Mouse (Mus musculus) neural tube, embryonic 12.5 days (tissue): Measurements from ENCODE around the gene Npas2. TPM values are rescaled to one million over a fixed set of nuclear protein-coding genes. Genes with fewer than 3 reads are reported as not detected.

ENCODE experiments used
- ATAC-seq: fragments of 200-750 bp; cut with Nextera tagmentation; 2 replicates; pipeline ENCODE4 v1.8.0; 2017; ENCODE audit warnings: low read depth, mild to moderate bottlenecking, moderate TSS enrichment, moderate library complexity; ENCODE audit not compliant: low FRiP score
- H3K27ac ChIP-seq: fragments of 300-500 bp; sonication (generic); 2 replicates; pipeline ENCODE4 v1.5.1; 2016
- H3K27me3 ChIP-seq: fragments of 300-500 bp; sonication (generic); replicated peaks from 2 replicates; pipeline ENCODE4 v1.6.1; 2016; ENCODE audit warnings: mild to moderate bottlenecking
- H3K36me3 ChIP-seq: fragments of 300-500 bp; sonication (generic); 2 replicates; pipeline ENCODE4 v1.6.1; 2016; ENCODE audit warnings: mild to moderate bottlenecking
- H3K4me1 ChIP-seq: fragments of 300-500 bp; sonication (generic); 2 replicates; pipeline ENCODE4 v1.6.1; 2016
- H3K4me2 ChIP-seq: fragments of 300-500 bp; sonication (generic); replicated peaks from 2 replicates; pipeline ENCODE4 v1.6.1; 2016; ENCODE audit warnings: mild to moderate bottlenecking
- H3K4me3 ChIP-seq: fragments of 300-500 bp; sonication (generic); 2 replicates; pipeline ENCODE4 v1.5.1; 2016
- H3K9ac ChIP-seq: fragments of 300-500 bp; sonication (generic); 2 replicates; pipeline ENCODE4 v1.6.1; 2016; ENCODE audit warnings: mild to moderate bottlenecking
- H3K9me3 ChIP-seq: fragments of 300-500 bp; sonication (generic); 2 replicates; pipeline ENCODE4 v1.6.1; 2016; ENCODE audit warnings: mild to moderate bottlenecking
- WGBS: fragments of 180-500 bp; shearing (Covaris S2); methylation state at CpG from one replicate; pipeline ENCODE4 v1.1.7; 2016; 5-methylcytosine and 5-hydroxymethylcytosine counted together
- polyA plus RNA-seq: library from polyadenylated mRNA; unstranded; fragments of >200 nt; fragmentation: Nextera tagmentation; extraction: Ambion mirVana; gene quantifications from 2 replicates; pipeline ENCODE4 v1.2.1, GENCODE M21; 2016

Gene Npas2
- polyA plus RNA-seq, 1 experiment from 2014 or later: 0.08 TPM

DNA sequence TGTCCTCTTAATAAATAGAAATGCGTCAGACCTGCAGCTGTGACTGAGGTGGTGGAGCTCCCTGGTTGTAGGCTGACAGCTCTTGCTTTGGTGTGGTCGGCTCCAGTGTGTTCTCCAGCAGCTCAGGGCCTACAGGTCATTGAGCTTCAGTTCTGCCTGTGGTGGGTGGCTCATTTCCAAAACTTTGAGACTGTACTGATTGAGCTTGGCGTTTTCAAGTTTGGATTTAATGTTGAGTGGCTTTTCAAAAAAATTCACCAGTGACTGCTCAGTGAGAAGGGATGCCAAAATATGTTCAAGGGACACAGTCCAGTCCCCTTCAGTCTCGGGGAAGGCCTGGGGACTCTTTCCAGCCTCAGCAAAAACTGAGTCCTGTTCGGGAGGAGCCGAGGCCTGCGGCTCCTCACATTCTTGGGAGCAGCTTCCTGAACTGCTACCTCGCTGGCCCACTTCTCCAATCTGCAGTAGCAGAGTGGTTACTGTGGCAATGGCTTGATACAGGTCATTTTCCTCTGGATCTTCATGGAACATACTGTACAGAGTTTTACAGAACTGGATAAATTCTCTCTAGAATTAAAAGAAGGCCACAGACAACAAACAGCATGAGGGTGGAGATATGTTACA, 178.8 kb downstream of the Npas2 start:
- H3K27me3 ChIP-seq: no peaks in the 10 kb centered on the region

DNA sequence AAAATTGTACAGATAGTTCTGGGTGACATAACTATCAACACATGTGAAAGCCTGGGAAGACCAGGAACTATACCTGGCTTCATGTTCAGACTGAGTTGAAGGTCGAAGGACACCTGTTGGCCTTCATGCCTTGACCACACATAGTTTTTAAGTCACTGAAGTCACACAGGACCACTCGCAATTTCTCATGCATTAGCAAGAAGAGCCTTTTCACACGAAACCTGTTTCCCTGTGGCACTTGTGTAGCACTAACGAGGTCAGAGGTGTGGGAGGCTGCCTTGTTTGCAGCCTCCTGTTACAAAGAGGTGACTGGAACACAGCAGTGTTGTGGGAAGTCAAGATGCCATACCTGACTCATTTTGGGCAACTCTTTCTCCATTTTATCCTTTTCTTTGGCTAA, 179.8 kb downstream of the Npas2 start:
- H3K36me3 ChIP-seq: peaks cover 54% of the 10 kb centered on the region
- 72% methylated on average over 4 of the region's 4 CpGs for WGBS

More for the DNA sequence above, 178.8 kb downstream of the Npas2 start:
- Histone ChIP-seq H3K27ac (no peak overlapping the region), H3K4me2 (no peak overlapping the region), H3K9ac (no peak overlapping the region), H3K4me3 (no peak overlapping the region), H3K4me1 (peaks cover 14% of the 10 kb centered on the region), H3K9me3 (no peaks in the 10 kb centered on the region), H3K36me3 (peaks cover 54% of the 10 kb centered on the region)
- ATAC-seq: no peak
- WGBS: 87% methylated on average over 8 of the region's 8 CpGs

DNA sequence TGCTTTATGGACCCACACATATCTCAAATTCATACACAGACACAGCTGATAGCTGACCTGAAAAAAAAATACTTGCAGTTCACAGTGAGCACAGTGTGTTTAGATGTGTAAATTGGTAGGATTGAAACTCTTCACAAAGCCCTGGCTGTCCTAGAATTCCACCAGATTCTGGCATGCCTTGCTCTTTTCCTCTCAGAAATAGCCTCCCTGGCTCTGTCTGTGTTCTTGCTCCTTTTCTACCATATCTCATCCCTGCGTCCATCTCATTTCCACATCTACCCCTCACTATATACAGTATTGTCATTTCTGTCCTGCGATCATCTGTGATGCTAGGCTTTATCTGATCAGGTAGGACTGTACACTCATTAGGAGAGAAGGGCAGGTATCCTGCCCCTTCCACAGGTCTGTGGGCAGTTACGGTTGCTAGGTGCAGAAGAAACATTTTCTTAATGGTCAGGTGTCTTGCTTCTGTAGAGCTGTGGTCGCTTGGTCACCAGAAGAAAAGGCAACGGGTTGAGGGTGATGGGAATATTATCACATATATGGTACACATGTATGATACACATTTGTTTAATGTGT, 180.8 kb downstream of the Npas2 start:
- WGBS: 91% methylated on average over 5 of the region's 5 CpGs
- Histone ChIP-seq H3K9me3 (no peaks in the 10 kb centered on the region), H3K4me2 (no peak overlapping the region), H3K4me3 (no peak overlapping the region), H3K4me1 (peaks cover 6% of the 10 kb centered on the region), H3K27me3 (no peaks in the 10 kb centered on the region), H3K9ac (no peak overlapping the region), H3K36me3 (peaks cover 54% of the 10 kb centered on the region), H3K27ac (no peak overlapping the region)
- no peak for ATAC-seq

More for the DNA sequence above, 179.8 kb downstream of the Npas2 start:
- Histone ChIP-seq H3K27ac (no peak overlapping the region), H3K4me3 (no peak overlapping the region), H3K27me3 (no peaks in the 10 kb centered on the region), H3K9ac (no peak overlapping the region), H3K9me3 (no peaks in the 10 kb centered on the region), H3K4me1 (peaks cover 14% of the 10 kb centered on the region), H3K4me2 (no peak overlapping the region)
- ATAC-seq: no peak

DNA sequence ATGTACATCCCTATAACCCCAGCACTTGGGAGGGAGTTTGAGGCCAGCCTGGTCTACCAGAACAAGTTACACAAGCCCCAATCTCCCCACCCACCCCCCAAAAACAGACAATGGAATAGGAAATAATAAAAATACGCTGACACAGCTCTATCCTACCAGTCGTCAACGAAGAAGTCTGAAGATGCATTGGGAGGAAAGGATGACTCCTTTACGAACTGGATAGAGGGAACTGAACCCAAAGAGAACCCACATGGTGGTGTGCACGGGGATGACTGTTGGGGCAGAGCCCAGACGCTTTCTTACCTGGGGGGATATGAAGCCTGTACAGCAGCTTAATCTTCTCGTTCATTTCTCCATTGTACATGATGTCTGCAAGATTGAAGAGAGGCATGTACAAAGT, 182.6 kb downstream of the Npas2 start:
- no peak overlapping the region for H3K9ac ChIP-seq
- WGBS: 91% methylated on average over 7 of the region's 7 CpGs
- peaks cover 37% of the 10 kb centered on the region for H3K36me3 ChIP-seq
- H3K4me3 ChIP-seq: no peak overlapping the region
- no peaks in the 10 kb centered on the region for H3K9me3 ChIP-seq
- H3K4me1 ChIP-seq: no peaks in the 10 kb centered on the region
- no peak overlapping the region for H3K4me2 ChIP-seq
- no peak for ATAC-seq
- H3K27ac ChIP-seq: no peak overlapping the region
- no peaks in the 10 kb centered on the region for H3K27me3 ChIP-seq

DNA sequence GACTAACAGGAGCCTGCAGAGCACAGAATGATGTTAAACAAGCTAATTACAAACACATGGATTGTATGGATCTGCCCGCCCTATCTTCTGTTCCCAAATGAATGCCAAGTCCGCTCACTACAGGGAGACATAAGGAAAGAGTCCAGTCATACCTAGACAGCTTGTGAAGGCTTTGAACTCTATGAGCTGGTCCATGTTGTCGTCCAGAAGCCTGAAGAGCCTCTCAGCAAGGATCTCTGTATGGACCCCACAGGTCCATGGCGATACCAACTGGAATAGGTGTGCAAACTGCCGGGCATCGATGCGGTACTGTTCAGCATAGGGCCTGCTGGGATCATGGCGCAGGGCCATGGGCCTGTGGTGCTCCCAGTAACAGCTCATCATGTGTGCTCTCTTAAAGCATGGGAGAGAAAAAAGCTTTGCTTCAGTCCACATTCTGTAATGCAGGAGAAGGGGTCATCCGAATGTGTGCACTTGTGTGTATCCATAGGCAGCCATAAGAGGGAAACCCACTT, 183.3 kb downstream of the Npas2 start:
- H3K4me2 ChIP-seq: no peak overlapping the region
- WGBS: 94% methylated on average over 9 of the region's 9 CpGs
- H3K36me3 ChIP-seq: peaks cover 31% of the 10 kb centered on the region
- no peaks in the 10 kb centered on the region for H3K27me3 ChIP-seq
- no peak overlapping the region for H3K4me3 ChIP-seq
- no peak overlapping the region for H3K27ac ChIP-seq
- no peak overlapping the region for H3K9ac ChIP-seq
- ATAC-seq: no peak
- no peaks in the 10 kb centered on the region for H3K4me1 ChIP-seq
- no peaks in the 10 kb centered on the region for H3K9me3 ChIP-seq

DNA sequence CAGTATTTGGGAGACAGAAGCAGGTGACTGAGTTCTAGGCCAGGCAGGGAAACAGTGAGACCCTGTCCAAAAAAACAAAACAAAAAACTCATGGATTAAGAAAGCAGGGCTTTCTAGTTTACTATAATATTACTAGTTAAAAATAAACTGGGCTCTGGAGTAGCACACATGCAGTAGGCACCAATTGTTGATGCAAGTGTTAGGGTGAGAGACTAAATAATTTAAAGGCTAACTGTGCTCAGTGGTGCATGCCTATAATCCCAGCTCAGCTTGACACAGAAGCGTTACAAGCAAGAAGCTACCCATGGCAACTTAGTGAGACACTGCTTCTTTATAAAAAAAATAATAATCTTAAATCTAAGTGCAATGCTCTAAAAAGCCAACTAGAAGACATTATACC, 185.0 kb downstream of the Npas2 start:
- H3K9me3 ChIP-seq: no peaks in the 10 kb centered on the region
- H3K27me3 ChIP-seq: no peaks in the 10 kb centered on the region
- no peak overlapping the region for H3K9ac ChIP-seq
- no peak overlapping the region for H3K27ac ChIP-seq
- no peak for ATAC-seq
- no peaks in the 10 kb centered on the region for H3K4me1 ChIP-seq
- peaks cover 14% of the 10 kb centered on the region for H3K36me3 ChIP-seq
- H3K4me2 ChIP-seq: no peak overlapping the region
- 80% methylated on average over 1 of the region's 1 CpGs for WGBS
- H3K4me3 ChIP-seq: no peak overlapping the region

DNA sequence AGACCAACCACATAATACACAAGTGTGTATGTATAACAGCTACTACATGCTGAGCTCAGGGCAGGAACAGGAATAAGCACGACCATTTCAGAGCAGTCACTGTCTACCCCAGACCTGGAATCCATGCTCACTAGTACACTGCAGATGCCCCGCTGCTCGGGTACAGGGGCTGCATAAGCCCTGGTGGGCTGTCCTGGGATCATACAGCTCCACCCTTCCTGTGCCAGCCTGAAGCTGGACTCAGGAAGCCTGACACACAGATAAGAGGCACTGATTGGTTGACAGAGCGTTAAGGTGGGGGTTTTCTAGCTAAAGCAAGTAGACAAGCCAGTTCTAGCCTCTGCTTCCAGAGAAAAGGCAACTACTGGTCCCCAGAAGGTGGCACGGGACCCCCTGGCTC, 185.5 kb downstream of the Npas2 start:
- H3K9ac ChIP-seq: no peak overlapping the region
- H3K36me3 ChIP-seq: peaks cover 9% of the 10 kb centered on the region
- no peaks in the 10 kb centered on the region for H3K27me3 ChIP-seq
- H3K9me3 ChIP-seq: no peaks in the 10 kb centered on the region
- no peak overlapping the region for H3K4me2 ChIP-seq
- H3K4me3 ChIP-seq: no peak overlapping the region
- H3K4me1 ChIP-seq: no peaks in the 10 kb centered on the region
- 78% methylated on average over 5 of the region's 5 CpGs for WGBS
- ATAC-seq: no peak
- no peak overlapping the region for H3K27ac ChIP-seq

DNA sequence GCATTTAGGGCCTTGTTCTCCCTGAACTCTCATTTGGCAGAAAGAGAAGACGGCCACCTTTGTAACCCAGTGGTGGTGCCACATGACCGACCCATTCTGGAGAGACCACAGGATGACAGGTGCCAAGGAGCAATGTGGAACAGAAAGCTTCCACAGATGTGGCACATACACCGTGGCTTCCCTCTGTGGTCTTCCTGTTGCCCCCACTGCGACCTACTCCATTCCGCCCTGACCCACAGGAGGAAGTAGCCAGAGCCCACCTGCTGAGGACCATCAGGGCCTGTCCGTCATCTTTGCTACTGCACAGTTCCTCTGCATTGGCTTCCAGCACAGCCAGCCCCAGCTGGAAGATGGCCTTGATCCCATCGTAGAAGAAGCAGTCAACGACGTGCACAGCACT, 187.5 kb downstream of the Npas2 start:
- H3K9me3 ChIP-seq: no peaks in the 10 kb centered on the region
- 84% methylated on average over 9 of the region's 9 CpGs for WGBS

DNA sequence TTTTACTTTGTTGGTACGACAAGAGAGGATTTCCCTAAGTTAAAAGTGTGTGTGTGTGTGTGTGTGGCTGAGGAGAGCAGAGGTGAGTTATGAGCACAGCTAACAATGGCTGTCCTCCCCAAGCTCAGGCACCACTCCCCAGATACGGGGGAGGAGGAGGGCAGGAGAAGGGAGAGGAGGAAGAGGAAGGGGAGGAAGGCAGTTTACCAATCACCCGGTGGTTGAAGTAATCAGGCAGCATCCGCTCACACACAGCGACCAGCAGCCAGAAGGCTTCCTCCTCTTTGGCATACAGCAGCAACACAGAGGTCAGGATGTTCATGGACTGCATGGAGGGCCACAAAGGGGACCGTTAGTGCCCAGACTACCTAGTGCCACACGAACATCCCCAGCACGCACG, 191.4 kb downstream of the Npas2 start:
- no peak for ATAC-seq
- Histone ChIP-seq H3K4me1 (no peaks in the 10 kb centered on the region), H3K27me3 (no peaks in the 10 kb centered on the region), H3K9ac (no peak overlapping the region), H3K4me3 (no peak overlapping the region), H3K36me3 (no peaks in the 10 kb centered on the region), H3K4me2 (no peak overlapping the region), H3K27ac (no peak overlapping the region), H3K9me3 (no peaks in the 10 kb centered on the region)
- 89% methylated on average over 9 of the region's 9 CpGs for WGBS

More for the DNA sequence above, 187.5 kb downstream of the Npas2 start:
- Histone ChIP-seq H3K9ac (no peak overlapping the region), H3K4me2 (no peak overlapping the region), H3K4me1 (no peaks in the 10 kb centered on the region), H3K36me3 (peaks cover 5% of the 10 kb centered on the region; the same call in 1 of the 2 replicates), H3K27me3 (no peaks in the 10 kb centered on the region), H3K4me3 (no peak overlapping the region), H3K27ac (no peak overlapping the region)
- no peak for ATAC-seq

DNA sequence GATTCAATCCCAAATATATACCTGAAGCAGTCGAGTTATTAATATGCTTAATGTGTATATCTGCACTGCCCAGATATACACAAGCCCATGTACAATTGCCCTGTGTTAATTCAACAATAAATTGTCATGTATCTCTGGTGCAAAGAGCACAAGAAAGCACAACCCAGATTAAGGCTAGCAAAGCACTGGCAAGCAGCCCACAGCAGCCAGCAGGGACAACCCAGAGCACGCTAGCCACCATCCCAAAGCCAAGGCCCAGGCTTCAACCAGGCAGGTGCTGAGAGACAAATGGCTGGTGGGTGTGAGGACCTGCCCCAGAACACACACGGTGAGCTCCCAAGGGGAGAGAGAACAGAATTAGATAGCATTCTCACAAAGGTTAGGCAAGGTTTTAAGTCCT, 192.9 kb downstream of the Npas2 start:
- 87% methylated on average over 3 of the region's 3 CpGs for WGBS
- no peak for ATAC-seq
- no peaks in the 10 kb centered on the region for H3K9me3 ChIP-seq

DNA sequence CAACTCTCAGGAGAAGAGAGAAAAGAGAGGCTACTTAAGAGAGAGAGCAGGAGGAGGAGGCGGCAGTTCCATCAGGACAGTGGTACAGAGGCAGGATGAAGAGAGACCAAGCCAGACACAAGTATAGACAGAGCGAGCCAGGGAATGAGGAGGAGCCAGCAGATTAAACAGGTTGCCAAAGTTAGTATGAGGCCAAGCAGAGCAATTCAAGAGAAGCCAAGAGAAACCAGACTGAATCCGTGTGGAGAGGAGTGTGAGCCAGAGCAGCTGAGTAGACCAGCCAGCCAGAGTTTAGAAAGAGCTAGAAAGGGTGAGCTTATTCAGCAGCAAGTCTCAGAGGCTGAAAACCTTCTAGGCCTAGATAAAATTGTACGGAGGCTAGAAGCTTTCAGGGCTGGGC, 194.0 kb downstream of the Npas2 start:
- no peak for ATAC-seq
- Histone ChIP-seq H3K4me2 (no peak overlapping the region), H3K27me3 (no peaks in the 10 kb centered on the region), H3K4me3 (no peak overlapping the region), H3K36me3 (no peaks in the 10 kb centered on the region), H3K4me1 (no peaks in the 10 kb centered on the region), H3K27ac (no peak overlapping the region), H3K9me3 (no peaks in the 10 kb centered on the region), H3K9ac (no peak overlapping the region)
- 91% methylated on average over 4 of the region's 4 CpGs for WGBS

More for the DNA sequence above, 192.9 kb downstream of the Npas2 start:
- H3K4me2 ChIP-seq: no peak overlapping the region
- no peaks in the 10 kb centered on the region for H3K36me3 ChIP-seq
- H3K9ac ChIP-seq: no peak overlapping the region
- H3K4me1 ChIP-seq: no peaks in the 10 kb centered on the region
- no peak overlapping the region for H3K27ac ChIP-seq
- H3K27me3 ChIP-seq: no peaks in the 10 kb centered on the region
- no peak overlapping the region for H3K4me3 ChIP-seq

DNA sequence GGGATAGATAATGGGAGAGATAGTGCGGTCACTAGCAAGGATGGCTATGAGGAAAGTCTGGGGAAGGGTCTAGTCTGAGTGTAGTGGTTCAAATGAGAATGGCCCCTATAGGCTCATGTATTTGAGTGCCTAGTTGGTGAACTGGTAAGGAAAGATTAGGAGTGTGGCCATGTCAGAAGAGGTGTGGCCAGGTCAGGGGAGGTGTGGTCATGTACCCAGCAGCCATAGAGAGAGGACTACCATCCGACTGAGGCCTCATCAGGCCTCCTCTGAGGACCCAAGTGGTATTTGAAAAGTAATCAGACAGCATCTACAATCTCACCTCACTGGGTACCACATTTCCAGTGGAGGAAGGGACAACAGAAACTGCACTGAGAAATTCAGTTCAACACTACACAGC, 194.6 kb downstream of the Npas2 start:
- Histone ChIP-seq H3K36me3 (no peaks in the 10 kb centered on the region), H3K27ac (no peak overlapping the region), H3K4me3 (no peak overlapping the region), H3K9ac (no peak overlapping the region), H3K9me3 (no peaks in the 10 kb centered on the region), H3K27me3 (no peaks in the 10 kb centered on the region), H3K4me2 (no peak overlapping the region), H3K4me1 (no peaks in the 10 kb centered on the region)
- WGBS: 85% methylated on average over 2 of the region's 2 CpGs
- ATAC-seq: no peak

DNA sequence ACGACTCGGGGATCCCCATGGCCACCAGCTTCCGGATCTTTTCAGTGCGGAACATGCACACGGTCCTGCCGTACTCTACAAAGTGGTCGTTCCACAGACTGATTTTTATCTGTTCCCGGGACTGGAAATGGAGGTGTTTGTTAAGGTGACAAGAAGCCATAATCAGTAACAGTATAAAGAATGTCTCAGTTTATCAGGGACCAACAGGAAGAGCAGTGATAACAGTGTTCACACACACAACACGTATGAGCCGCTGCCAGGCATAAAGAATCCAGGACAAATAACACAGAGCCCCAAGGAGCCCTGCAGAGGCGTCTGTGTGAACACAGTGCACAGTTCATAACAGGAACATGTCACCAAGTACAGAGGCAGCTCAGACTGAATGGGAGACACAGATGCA, 195.8 kb downstream of the Npas2 start:
- WGBS: 94% methylated on average over 11 of the region's 11 CpGs
- H3K27me3 ChIP-seq: no peaks in the 10 kb centered on the region
- ATAC-seq: no peak
- H3K4me1 ChIP-seq: no peaks in the 10 kb centered on the region
- H3K4me2 ChIP-seq: no peak overlapping the region
- no peaks in the 10 kb centered on the region for H3K36me3 ChIP-seq
- H3K9me3 ChIP-seq: no peaks in the 10 kb centered on the region
- no peak overlapping the region for H3K4me3 ChIP-seq
- H3K27ac ChIP-seq: no peak overlapping the region
- no peak overlapping the region for H3K9ac ChIP-seq
